Mouse (Mus musculus): ENCODE measurements around the gene 2610002M06Rik. TPM values are rescaled to one million over a fixed set of nuclear protein-coding genes. Genes with fewer than 3 reads are reported as not detected.

The 2610002M06Rik gene
- 10.9 and 12.8 TPM in 2 replicates for polyA plus RNA-seq (2015; fragmentation: Nextera tagmentation; extraction: Ambion mirVana)

DNA sequence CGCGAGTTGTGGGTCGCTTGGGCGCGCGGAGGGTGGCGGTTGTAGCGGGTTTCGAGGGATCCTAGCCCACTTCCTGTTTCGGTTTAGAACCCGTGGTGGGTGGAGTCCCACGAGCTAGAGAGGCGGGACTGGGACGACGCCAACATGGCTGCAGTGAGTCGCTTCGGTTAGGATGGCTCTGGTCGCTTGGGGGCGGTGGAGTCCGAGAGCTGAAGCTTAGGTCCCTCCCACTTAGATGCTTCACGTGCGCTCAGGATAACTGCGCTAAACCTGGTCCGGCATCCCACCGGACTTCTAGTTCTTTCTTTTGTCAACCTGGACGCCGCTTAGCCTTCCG lies at the start of gene 2610002M06Rik:
Gene 2610002M06Rik (minus strand): TSS at position 117 of the 337 bp plus-strand sequence.
- peak within 1 kb of the TSS; percentile 83 for H3K27ac ChIP-seq (replicated peaks)
- H3K27me3 ChIP-seq (replicated peaks) = no peaks in the 10 kb centered on the region
- no peaks in the 10 kb centered on the region for H3K9me3 ChIP-seq
- WGBS = 12% methylated on average over 27 of the region's 28 CpGs
- no peaks in the 10 kb centered on the region for H3K36me3 ChIP-seq
- ATAC-seq (ENCODE audit: extremely low read depth, insufficient number of reproducible peaks, low FRiP score, low TSS enrichment) = peak; percentile 85
- H3K9ac ChIP-seq = peak within 1 kb of the TSS; percentile 85
- 0 out of 2 replicates have a peak, but pooled peaks cover 2% of the 10 kb centered on the region for H3K4me1 ChIP-seq
- peak within 1 kb of the TSS; percentile 65 for H3K4me3 ChIP-seq
- H3K4me2 ChIP-seq = peak within 1 kb of the TSS; percentile 66

DNA sequence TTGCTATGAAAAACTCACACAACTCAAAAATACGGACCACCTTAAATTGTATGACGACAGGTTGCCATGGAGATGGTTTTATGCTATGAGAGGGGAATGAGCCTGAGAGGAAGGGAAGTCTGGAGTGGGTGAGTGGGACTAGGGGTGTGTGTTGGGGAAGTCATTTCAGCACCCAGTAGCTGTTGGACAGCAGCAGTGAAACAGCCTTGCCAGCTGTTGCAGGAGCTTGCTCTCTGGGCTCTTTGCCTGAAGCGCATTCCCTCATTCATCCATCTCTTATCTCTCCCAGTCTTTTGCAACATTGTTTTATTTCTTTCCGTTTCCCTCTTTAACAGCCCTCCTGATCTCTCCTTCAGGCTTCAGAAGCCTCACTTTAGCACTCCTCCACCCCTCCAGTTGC lies 42.0 kb upstream of the 2610002M06Rik start:
- Histone ChIP-seq H3K27me3 (replicated peaks) (no peaks in the 10 kb centered on the region), H3K9me3 (no peaks in the 10 kb centered on the region), H3K36me3 (no peaks in the 10 kb centered on the region), H3K4me2 (no peak overlapping the region), H3K4me3 (no peak overlapping the region), H3K27ac (replicated peaks) (no peak overlapping the region), H3K4me1 (no peaks in the 10 kb centered on the region), H3K9ac (no peak overlapping the region)
- no peak for ATAC-seq (ENCODE audit: extremely low read depth, insufficient number of reproducible peaks, low FRiP score, low TSS enrichment)
- WGBS = 20% methylated on average over 4 of the region's 4 CpGs

DNA sequence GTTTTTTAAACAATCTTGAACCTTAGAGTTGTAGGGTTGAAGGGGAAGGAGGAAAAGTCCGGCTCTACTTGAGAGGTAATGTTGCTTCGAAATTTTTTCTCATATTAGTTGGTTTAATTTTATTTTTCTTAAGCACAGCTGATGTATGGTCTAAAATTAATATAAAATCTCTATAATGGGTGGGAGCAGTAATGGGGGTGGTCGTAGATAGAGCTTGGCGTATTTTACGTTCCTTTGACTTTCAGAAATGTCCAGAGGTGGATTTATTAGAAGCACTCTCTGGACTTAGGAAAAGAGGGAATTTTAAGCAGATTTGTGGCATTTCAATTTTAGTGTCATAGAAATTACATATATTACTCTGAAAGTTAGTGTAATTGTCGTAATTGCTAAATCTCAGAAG lies 592 bp upstream of the 2610002M06Rik start:
- Histone ChIP-seq H3K9me3 (no peaks in the 10 kb centered on the region), H3K4me1 (0 out of 2 replicates have a peak, but pooled peaks cover 2% of the 10 kb centered on the region), H3K27me3 (replicated peaks) (no peaks in the 10 kb centered on the region), H3K4me3 (peak overlapping the region; percentile 65), H3K4me2 (peak overlapping the region; percentile 66), H3K36me3 (no peaks in the 10 kb centered on the region), H3K9ac (peak overlapping the region; percentile 56; the same call in 1 of the 2 replicates), H3K27ac (replicated peaks) (no peak overlapping the region)
- ATAC-seq (ENCODE audit: extremely low read depth, insufficient number of reproducible peaks, low FRiP score, low TSS enrichment) = no peak
- 81% methylated on average over 6 of the region's 6 CpGs for WGBS

DNA sequence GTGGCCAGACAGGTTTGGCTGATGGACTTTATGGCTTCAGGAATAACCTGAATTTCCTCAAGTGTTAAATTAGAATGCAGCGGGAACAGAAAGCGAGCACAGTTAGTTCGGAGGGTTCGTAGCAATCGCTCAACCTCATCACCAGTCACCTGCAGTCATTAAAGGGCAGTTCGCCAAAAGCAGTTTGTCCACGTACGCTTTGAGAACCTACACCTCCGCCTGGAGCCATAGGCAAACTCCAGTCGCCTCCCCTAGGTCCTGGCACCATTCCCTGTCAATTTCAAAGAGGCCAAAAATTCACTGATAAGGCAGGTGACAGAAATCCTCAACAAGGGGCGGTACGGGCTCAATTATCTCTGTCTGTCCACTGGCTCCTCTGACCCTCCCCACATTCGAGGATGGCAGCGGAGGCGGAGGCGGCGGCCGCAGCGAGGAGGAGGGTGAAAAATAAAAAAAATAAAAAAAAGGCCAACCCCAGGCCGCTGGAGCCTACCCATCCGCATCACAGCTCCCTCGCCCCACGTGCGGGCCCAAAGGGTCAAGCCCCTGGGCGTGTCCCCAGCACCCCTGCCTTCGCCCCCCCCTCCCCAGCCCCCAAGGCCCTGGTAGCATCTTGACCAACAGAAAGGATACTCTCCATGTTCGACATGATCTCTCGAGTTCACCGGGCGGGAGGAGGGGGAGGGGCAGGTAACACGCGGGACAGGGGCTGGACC lies 474 bp downstream of the 2610002M06Rik start:
- peak overlapping the region; percentile 66 for H3K4me2 ChIP-seq
- H3K4me3 ChIP-seq = peak overlapping the region; percentile 65
- no peaks in the 10 kb centered on the region for H3K27me3 ChIP-seq (replicated peaks)
- H3K9ac ChIP-seq = peak overlapping the region; percentile 85
- H3K9me3 ChIP-seq = no peaks in the 10 kb centered on the region
- ATAC-seq (ENCODE audit: extremely low read depth, insufficient number of reproducible peaks, low FRiP score, low TSS enrichment) = peak; percentile 76; the same call in 1 of the 2 replicates
- H3K4me1 ChIP-seq = 0 out of 2 replicates have a peak, but pooled peaks cover 2% of the 10 kb centered on the region
- no peaks in the 10 kb centered on the region for H3K36me3 ChIP-seq
- 17% methylated on average over 32 of the region's 32 CpGs for WGBS
- peak overlapping the region; percentile 83 for H3K27ac ChIP-seq (replicated peaks)

DNA sequence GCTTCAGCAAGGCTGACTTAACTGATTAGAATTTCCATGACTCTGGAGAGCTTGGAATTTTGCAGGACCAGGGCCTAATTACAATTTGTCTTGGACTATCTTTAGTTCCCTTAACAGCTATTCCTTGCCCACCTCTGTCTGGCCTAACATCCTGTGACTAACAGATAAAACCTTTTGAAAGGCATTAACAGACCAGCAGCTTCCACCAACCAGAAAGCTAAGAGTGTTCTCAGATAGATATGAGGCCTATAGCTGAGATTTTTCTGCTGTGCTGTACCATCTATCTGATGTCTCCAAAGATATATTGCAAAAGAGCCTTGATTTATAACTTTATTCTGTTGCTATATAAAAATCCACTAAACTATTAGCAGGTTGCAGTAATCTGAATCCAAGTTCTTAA lies 4.0 kb downstream of the 2610002M06Rik start:
- no peak overlapping the region for H3K9ac ChIP-seq
- peaks cover 3% of the 10 kb centered on the region; the same call in 1 of the 2 replicates for H3K36me3 ChIP-seq
- H3K4me3 ChIP-seq = no peak overlapping the region
- no peak overlapping the region for H3K4me2 ChIP-seq
- no peak for ATAC-seq (ENCODE audit: extremely low read depth, insufficient number of reproducible peaks, low FRiP score, low TSS enrichment)
- no peaks in the 10 kb centered on the region for H3K9me3 ChIP-seq
- 0 out of 2 replicates have a peak, but pooled peaks cover 2% of the 10 kb centered on the region for H3K4me1 ChIP-seq
- no peak overlapping the region for H3K27ac ChIP-seq (replicated peaks)
- no peaks in the 10 kb centered on the region for H3K27me3 ChIP-seq (replicated peaks)

DNA sequence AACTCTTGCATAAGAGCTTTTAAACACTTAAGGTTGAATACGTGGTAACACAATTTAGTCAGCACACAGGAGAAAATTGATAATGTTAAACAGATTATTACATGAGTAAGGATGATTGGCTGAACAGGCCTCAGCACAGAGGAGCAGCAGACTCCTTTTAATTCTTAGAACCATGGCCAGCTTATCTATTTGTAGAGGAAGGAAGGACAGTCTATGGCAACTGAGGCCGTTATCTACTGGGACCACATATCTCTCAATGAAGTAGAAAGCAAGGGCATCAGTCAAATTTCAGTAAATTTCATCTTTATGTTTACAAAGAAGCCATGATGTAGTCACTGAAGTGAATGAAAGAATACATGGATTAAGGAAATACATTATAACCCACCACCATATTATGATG lies 19.2 kb downstream of the 2610002M06Rik start:
- Histone ChIP-seq H3K4me1 (no peaks in the 10 kb centered on the region), H3K27ac (replicated peaks) (no peak overlapping the region), H3K4me2 (no peak overlapping the region), H3K27me3 (replicated peaks) (no peaks in the 10 kb centered on the region), H3K4me3 (no peak overlapping the region), H3K9me3 (no peaks in the 10 kb centered on the region), H3K36me3 (no peaks in the 10 kb centered on the region), H3K9ac (no peak overlapping the region)
- WGBS = 59% methylated on average over 2 of the region's 2 CpGs
- no peak for ATAC-seq (ENCODE audit: extremely low read depth, insufficient number of reproducible peaks, low FRiP score, low TSS enrichment)

DNA sequence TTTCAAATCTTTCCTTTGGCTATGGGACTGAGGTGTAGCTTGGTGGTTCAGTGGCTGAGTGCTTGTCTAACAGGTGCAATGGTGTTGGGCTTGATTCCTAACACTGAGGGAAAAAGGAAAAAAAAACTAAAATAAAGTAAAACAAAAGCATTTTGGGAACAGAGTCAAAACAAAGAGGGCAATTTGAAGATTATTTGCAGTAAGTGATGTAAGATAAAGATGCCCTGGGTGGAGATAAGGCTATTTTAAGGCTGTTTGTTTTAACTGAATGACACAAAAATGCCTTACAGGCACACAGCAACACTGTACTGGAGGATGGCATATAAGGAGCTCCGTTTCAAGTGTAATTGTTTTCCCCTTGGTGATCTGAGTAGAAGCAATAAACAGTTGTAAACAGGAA lies 20.3 kb downstream of the 2610002M06Rik start:
- WGBS = 52% methylated on average over 1 of the region's 1 CpGs
- Histone ChIP-seq H3K27me3 (replicated peaks) (no peaks in the 10 kb centered on the region), H3K36me3 (no peaks in the 10 kb centered on the region), H3K9me3 (no peaks in the 10 kb centered on the region), H3K4me3 (no peak overlapping the region), H3K27ac (replicated peaks) (no peak overlapping the region), H3K4me1 (no peaks in the 10 kb centered on the region), H3K9ac (no peak overlapping the region), H3K4me2 (no peak overlapping the region)
- no peak for ATAC-seq (ENCODE audit: extremely low read depth, insufficient number of reproducible peaks, low FRiP score, low TSS enrichment)

DNA sequence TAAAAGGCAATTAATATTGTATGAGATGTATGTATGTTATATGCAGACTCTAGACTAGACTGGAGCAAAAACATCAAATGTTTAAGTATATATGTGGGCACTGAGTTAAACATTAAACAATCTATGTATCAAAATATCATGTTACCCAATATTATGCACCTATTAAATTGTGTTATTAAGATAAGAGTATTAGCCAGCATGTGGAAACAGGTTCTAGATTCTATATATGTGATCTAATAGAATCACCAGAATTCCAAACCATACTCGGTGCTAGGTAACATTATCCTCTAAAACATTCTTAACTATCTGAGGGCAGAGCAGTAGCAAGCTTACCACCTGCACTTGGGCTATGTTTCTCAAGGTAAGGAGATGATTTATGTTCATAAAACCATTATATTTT lies 23.8 kb downstream of the 2610002M06Rik start, which contains the start of gene Tent5d:
Gene Tent5d (plus strand): TSS at position 301 of the 400 bp plus-strand sequence.
- no peaks in the 10 kb centered on the region for H3K4me1 ChIP-seq
- H3K27me3 ChIP-seq (replicated peaks) = no peaks in the 10 kb centered on the region
- no peak within 1 kb of the TSS for H3K9ac ChIP-seq
- no peak within 1 kb of the TSS for H3K4me2 ChIP-seq
- no peaks in the 10 kb centered on the region for H3K9me3 ChIP-seq
- 76% methylated on average over 1 of the region's 1 CpGs for WGBS
- H3K4me3 ChIP-seq = no peak within 1 kb of the TSS
- H3K27ac ChIP-seq (replicated peaks) = no peak within 1 kb of the TSS
- H3K36me3 ChIP-seq = no peaks in the 10 kb centered on the region
- ATAC-seq (ENCODE audit: extremely low read depth, insufficient number of reproducible peaks, low FRiP score, low TSS enrichment) = no peak

DNA sequence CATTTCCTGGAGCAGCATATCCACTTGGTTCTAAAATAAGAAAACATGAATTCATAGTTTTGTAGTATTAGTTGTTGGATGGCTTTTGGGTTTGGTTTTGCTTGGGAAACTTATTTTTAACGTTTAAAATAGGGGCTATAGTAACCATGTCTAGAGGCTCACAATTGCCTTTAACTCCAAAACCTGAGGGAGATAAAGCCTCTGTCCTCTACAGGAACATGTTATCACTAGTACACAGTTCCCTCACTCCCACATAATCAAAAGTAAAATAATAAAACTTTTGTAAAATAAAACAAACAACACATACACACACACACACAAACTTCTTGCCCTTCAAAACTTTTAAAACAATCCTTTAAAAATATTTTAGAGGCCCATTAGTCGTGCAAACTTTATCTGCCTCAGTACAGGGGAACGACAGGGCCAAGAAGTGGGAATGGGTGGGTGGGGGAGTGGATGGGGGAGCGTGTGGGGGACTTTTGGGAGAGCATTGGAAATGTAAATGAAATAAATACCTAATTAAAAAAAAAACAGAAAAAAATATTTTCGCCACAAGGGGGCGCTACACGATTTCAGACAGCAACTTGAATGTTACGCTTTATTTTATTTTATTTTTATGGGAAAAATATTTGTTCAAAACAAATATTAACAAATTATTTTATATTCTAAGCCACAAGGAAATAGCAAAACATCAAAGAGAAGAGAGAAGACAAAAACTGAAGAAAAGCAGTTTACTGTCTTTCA lies 25.2 kb downstream of the 2610002M06Rik start:
- Histone ChIP-seq H3K36me3 (0 out of 2 replicates have a peak, but pooled peaks cover 5% of the 10 kb centered on the region), H3K9me3 (no peaks in the 10 kb centered on the region), H3K27ac (replicated peaks) (no peak overlapping the region), H3K27me3 (replicated peaks) (no peaks in the 10 kb centered on the region), H3K4me1 (no peaks in the 10 kb centered on the region), H3K9ac (no peak overlapping the region), H3K4me2 (no peak overlapping the region), H3K4me3 (no peak overlapping the region)
- ATAC-seq (ENCODE audit: extremely low read depth, insufficient number of reproducible peaks, low FRiP score, low TSS enrichment) = no peak
- 20% methylated on average over 8 of the region's 8 CpGs for WGBS

DNA sequence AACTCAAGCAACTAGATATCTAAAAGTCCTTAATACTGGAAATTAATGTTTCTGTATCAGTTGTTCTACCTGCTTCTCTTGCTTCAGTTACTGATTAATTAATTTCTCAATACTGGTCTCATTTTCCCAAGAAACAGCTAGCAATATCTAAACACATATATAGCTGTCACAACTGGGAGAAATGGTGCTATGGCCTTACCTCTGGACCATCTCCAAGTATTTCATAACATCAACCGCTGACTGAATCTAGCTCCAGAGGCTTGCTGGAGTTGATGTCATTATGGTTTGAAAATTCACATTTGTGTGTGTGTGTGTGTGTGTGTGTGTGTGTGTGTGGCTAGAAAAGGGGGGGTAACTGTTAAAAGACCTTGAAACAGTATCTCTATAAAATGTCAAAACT lies 26.0 kb downstream of the 2610002M06Rik start:
- no peak overlapping the region for H3K27ac ChIP-seq (replicated peaks)
- H3K36me3 ChIP-seq = 0 out of 2 replicates have a peak, but pooled peaks cover 7% of the 10 kb centered on the region
- H3K4me1 ChIP-seq = no peaks in the 10 kb centered on the region
- no peak overlapping the region for H3K9ac ChIP-seq
- H3K9me3 ChIP-seq = no peaks in the 10 kb centered on the region
- H3K4me2 ChIP-seq = no peak overlapping the region
- no peaks in the 10 kb centered on the region for H3K27me3 ChIP-seq (replicated peaks)
- 76% methylated on average over 1 of the region's 1 CpGs for WGBS
- no peak overlapping the region for H3K4me3 ChIP-seq
- no peak for ATAC-seq (ENCODE audit: extremely low read depth, insufficient number of reproducible peaks, low FRiP score, low TSS enrichment)

DNA sequence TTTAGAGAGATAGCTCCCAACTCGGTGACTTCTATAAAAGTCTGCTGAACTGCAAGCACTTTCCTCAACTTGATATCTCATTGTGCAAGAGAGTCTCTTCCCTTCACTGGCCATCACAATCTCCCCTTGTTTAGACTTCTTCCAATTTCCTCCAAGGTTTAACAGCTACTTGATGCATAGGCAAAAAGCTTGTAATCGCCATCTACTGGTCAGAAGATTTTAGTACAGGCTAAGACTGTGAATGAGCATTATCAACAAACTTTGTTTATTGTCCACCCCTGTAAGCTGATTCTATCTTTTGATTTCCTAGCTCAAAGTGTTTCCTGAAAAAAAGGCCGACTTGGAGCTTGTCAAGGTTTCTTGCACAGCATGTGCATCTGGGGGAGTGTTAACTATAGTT lies 48.2 kb downstream of the 2610002M06Rik start:
- Histone ChIP-seq H3K4me1 (no peaks in the 10 kb centered on the region), H3K27me3 (replicated peaks) (no peaks in the 10 kb centered on the region), H3K9ac (no peak overlapping the region)

More for the DNA sequence above, 48.2 kb downstream of the 2610002M06Rik start:
- WGBS = 22% methylated on average over 3 of the region's 3 CpGs
- H3K36me3 ChIP-seq = no peaks in the 10 kb centered on the region
- no peak for ATAC-seq (ENCODE audit: extremely low read depth, insufficient number of reproducible peaks, low FRiP score, low TSS enrichment)
- no peak overlapping the region for H3K4me2 ChIP-seq
- H3K9me3 ChIP-seq = no peaks in the 10 kb centered on the region
- no peak overlapping the region for H3K27ac ChIP-seq (replicated peaks)
- no peak overlapping the region for H3K4me3 ChIP-seq
